Mouse (Mus musculus) heart, postnatal 0 days (tissue): Measurements from ENCODE around the gene Nubpl. TPM values are rescaled to one million over a fixed set of nuclear protein-coding genes. Genes with fewer than 3 reads are reported as not detected.

ENCODE experiments used
- ATAC-seq: fragments of 200-750 bp; cut with Nextera tagmentation; 2 replicates; pipeline ENCODE4 v1.8.0; 2017; ENCODE audit warnings: low read depth, moderate number of reproducible peaks, moderate library complexity; ENCODE audit not compliant: insufficient read depth
- DNase-seq: peaks from one replicate; pipeline ENCODE4 v3.0.0-alpha.2; 2016; ENCODE audit warnings: low spot score
- H3K27ac ChIP-seq: fragments of 300-500 bp; sonication (generic); 2 replicates; pipeline ENCODE4 v1.5.1; 2014; ENCODE audit warnings: low read depth, mild to moderate bottlenecking
- H3K27me3 ChIP-seq: fragments of 300-500 bp; sonication (generic); 2 replicates; pipeline ENCODE4 v1.6.1; 2014; ENCODE audit warnings: low read length, mixed read lengths; ENCODE audit not compliant: control insufficient read depth, insufficient read depth
- H3K36me3 ChIP-seq: fragments of 300-500 bp; sonication (generic); replicated peaks from 2 replicates; pipeline ENCODE4 v1.6.1; 2014; ENCODE audit warnings: low read length, mixed read lengths; ENCODE audit not compliant: control insufficient read depth, insufficient read depth
- H3K4me1 ChIP-seq: fragments of 300-500 bp; sonication (generic); 2 replicates; pipeline ENCODE4 v1.6.1; 2014; ENCODE audit warnings: antibody characterized with exemption; ENCODE audit not compliant: control insufficient read depth, insufficient read depth
- H3K4me2 ChIP-seq: fragments of 300-500 bp; sonication (generic); 2 replicates; pipeline ENCODE4 v1.6.1; 2014; ENCODE audit warnings: low read depth, mild to moderate bottlenecking, low read length, moderate library complexity
- H3K4me3 ChIP-seq: fragments of 300-500 bp; sonication (generic); 2 replicates; pipeline ENCODE4 v1.5.1; 2014; ENCODE audit warnings: low read depth, low read length
- H3K9ac ChIP-seq: fragments of 300-500 bp; sonication (generic); replicated peaks from 2 replicates; pipeline ENCODE4 v1.6.1; 2014; ENCODE audit warnings: low read depth, low read length, mixed read lengths
- H3K9me3 ChIP-seq: fragments of 300-500 bp; sonication (generic); replicated peaks from 2 replicates; pipeline ENCODE4 v1.6.1; 2016; ENCODE audit warnings: low read length; ENCODE audit not compliant: control insufficient read depth
- CTCF ChIP-seq: IDR thresholded peaks from 2 replicates; pipeline ENCODE4 v1.5.1; 2016; ENCODE audit warnings: antibody characterized with exemption, control low read depth, low read depth
- EP300 ChIP-seq: IDR thresholded peaks from 2 replicates; pipeline ENCODE4 v1.6.1; 2016; ENCODE audit warnings: antibody characterized with exemption, low read depth
- WGBS: fragments of 180-500 bp; shearing (Covaris S2); extraction: QIAGEN DNeasy Blood & Tissue Kit; methylation state at CpG from one replicate; pipeline ENCODE4 v1.1.7; 2014; 5-methylcytosine and 5-hydroxymethylcytosine counted together
- polyA plus RNA-seq: library from polyadenylated mRNA; unstranded; fragments of >200 nt; fragmentation: Nextera tagmentation; extraction: Ambion mirVana; gene quantifications from 2 replicates; pipeline ENCODE4 v1.2.1, GENCODE M21; 2015
- total RNA-seq: library from RNA; depleted of rRNA; stranded (reverse); fragments of >200 nt; gene quantifications from 2 replicates; pipeline ENCODE4 v1.2.3, GENCODE M21; 2014; ENCODE audit warnings: low replicate concordance

Gene Nubpl
- total and polyA plus RNA-seq, 2 experiments from 2014 or later: 9.0 to 9.9 TPM

GRCm38 (mm10) chr12:52281232-52281631 lies 183.7 kb downstream of the Nubpl start:
- ATAC-seq (no peak), DNase-seq (no peak)
- 65% methylated on average over 1 of the region's 1 CpGs for WGBS
- H3K36me3 ChIP-seq: no peaks in the 10 kb centered on the region
- H3K9ac ChIP-seq: no peak overlapping the region
- no peaks in the 10 kb centered on the region for H3K9me3 ChIP-seq
- no peak for TF ChIP-seq CTCF
- no peak for TF ChIP-seq EP300
- no peak overlapping the region for H3K4me3 ChIP-seq
- no peak overlapping the region for H3K4me2 ChIP-seq
- no peaks in the 10 kb centered on the region for H3K4me1 ChIP-seq
- no peak overlapping the region for H3K27ac ChIP-seq
- no peaks in the 10 kb centered on the region for H3K27me3 ChIP-seq

- no peaks in the 10 kb centered on the region for H3K9me3 ChIP-seq
- H3K27ac ChIP-seq: no peak overlapping the region
- no peak overlapping the region for H3K4me2 ChIP-seq
- H3K27me3 ChIP-seq: no peaks in the 10 kb centered on the region
- H3K4me3 ChIP-seq: no peak overlapping the region
- 0 out of 2 replicates have a peak, but pooled peaks cover 5% of the 10 kb centered on the region for H3K4me1 ChIP-seq
- no peak for TF ChIP-seq CTCF
- no peak for TF ChIP-seq EP300
- no peaks in the 10 kb centered on the region for H3K36me3 ChIP-seq
- no peak overlapping the region for H3K9ac ChIP-seq
- no peak for ATAC-seq
- no peak for DNase-seq
These were observed 186.9 kb downstream of the Nubpl start for GRCm38 (mm10) chr12:52284471-52284870.

- H3K4me1 ChIP-seq: 0 out of 2 replicates have a peak, but pooled peaks cover 7% of the 10 kb centered on the region
- H3K4me3 ChIP-seq: no peak overlapping the region
- H3K36me3 ChIP-seq: no peaks in the 10 kb centered on the region
- H3K9me3 ChIP-seq: no peaks in the 10 kb centered on the region
- 81% methylated on average over 3 of the region's 3 CpGs for WGBS
- ATAC-seq (no peak), DNase-seq (no peak)
- H3K9ac ChIP-seq: no peak overlapping the region
- no peaks in the 10 kb centered on the region for H3K27me3 ChIP-seq
- TF ChIP-seq CTCF: no peak
- TF ChIP-seq EP300: no peak
- H3K27ac ChIP-seq: no peak overlapping the region
- no peak overlapping the region for H3K4me2 ChIP-seq
These were observed 189.3 kb downstream of the Nubpl start for GRCm38 (mm10) chr12:52286802-52287201.

- no peaks in the 10 kb centered on the region for H3K27me3 ChIP-seq
- H3K4me1 ChIP-seq: 0 out of 2 replicates have a peak, but pooled peaks cover 7% of the 10 kb centered on the region
- no peaks in the 10 kb centered on the region for H3K36me3 ChIP-seq
- H3K4me2 ChIP-seq: no peak overlapping the region
- 50% methylated on average over 4 of the region's 4 CpGs for WGBS
- ATAC-seq (peak; percentile 79), DNase-seq (peak; percentile 39)
- H3K27ac ChIP-seq: peak overlapping the region; percentile 47
- no peak for TF ChIP-seq CTCF
- peak; percentile 74; the same call in 1 of the 2 replicates for TF ChIP-seq EP300
- H3K9me3 ChIP-seq: no peaks in the 10 kb centered on the region
- H3K9ac ChIP-seq: no peak overlapping the region
- no peak overlapping the region for H3K4me3 ChIP-seq
These were observed 191.0 kb downstream of the Nubpl start for GRCm38 (mm10) chr12:52288537-52288936.

GRCm38 (mm10) chr12:52288941-52289567 lies 191.5 kb downstream of the Nubpl start:
- TF ChIP-seq CTCF (no peak), EP300 (no peak)
- Histone ChIP-seq H3K4me2 (no peak overlapping the region), H3K9ac (no peak overlapping the region), H3K4me3 (no peak overlapping the region), H3K9me3 (no peaks in the 10 kb centered on the region), H3K27ac (peak overlapping the region; percentile 47), H3K4me1 (0 out of 2 replicates have a peak, but pooled peaks cover 7% of the 10 kb centered on the region), H3K27me3 (no peaks in the 10 kb centered on the region), H3K36me3 (no peaks in the 10 kb centered on the region)
- ATAC-seq (no peak), DNase-seq (peak; percentile 22)
- 66% methylated on average over 11 of the region's 11 CpGs for WGBS

- H3K4me3 ChIP-seq: no peak overlapping the region
- WGBS: 77% methylated on average over 10 of the region's 10 CpGs
- no peak for DNase-seq
- ATAC-seq: no peak
- no peaks in the 10 kb centered on the region for H3K27me3 ChIP-seq
- no peaks in the 10 kb centered on the region for H3K36me3 ChIP-seq
- H3K9ac ChIP-seq: no peak overlapping the region
- no peak overlapping the region for H3K4me2 ChIP-seq
- H3K9me3 ChIP-seq: no peaks in the 10 kb centered on the region
- H3K4me1 ChIP-seq: 0 out of 2 replicates have a peak, but pooled peaks cover 7% of the 10 kb centered on the region
- H3K27ac ChIP-seq: no peak overlapping the region
- TF ChIP-seq CTCF (no peak), EP300 (no peak)
These were observed 192.1 kb downstream of the Nubpl start for GRCm38 (mm10) chr12:52289594-52289993.
